Mouse (Mus musculus) embryo, embryonic 11.5 days (tissue): ENCODE results near the gene Pacs2.

Experiments
- DNase-seq: peaks from one replicate; pipeline ENCODE4 v3.0.0-alpha.2; 2012; ENCODE audit warnings: low read depth, low spot score

Pacs2 gene

GRCm38 (mm10) chr12:113012443-113012842, 1.9 kb upstream of the Pacs2 start:
- no peak for DNase-seq

- DNase-seq: no peak
Measured at GRCm38 (mm10) chr12:113013021-113013491, 1.3 kb upstream of the Pacs2 start.

GRCm38 (mm10) chr12:113014561-113015556, 551 bp downstream of the Pacs2 start:
- peak; percentile 19 for DNase-seq

GRCm38 (mm10) chr12:113015956-113016355, 1.6 kb downstream of the Pacs2 start:
- DNase-seq: no peak

GRCm38 (mm10) chr12:113016976-113017375, 2.7 kb downstream of the Pacs2 start:
- DNase-seq: no peak

GRCm38 (mm10) chr12:113017429-113017984, 3.2 kb downstream of the Pacs2 start:
- no peak for DNase-seq

GRCm38 (mm10) chr12:113018763-113019162, 4.5 kb downstream of the Pacs2 start:
- DNase-seq: no peak

- no peak for DNase-seq
Measured at GRCm38 (mm10) chr12:113021488-113021887, 7.2 kb downstream of the Pacs2 start.

GRCm38 (mm10) chr12:113023082-113023481, 8.8 kb downstream of the Pacs2 start:
- DNase-seq: no peak

GRCm38 (mm10) chr12:113026557-113026956, 12.2 kb downstream of the Pacs2 start:
- DNase-seq: no peak

- DNase-seq: no peak
Measured at GRCm38 (mm10) chr12:113027495-113027894, 13.2 kb downstream of the Pacs2 start.

- DNase-seq: no peak
Measured at GRCm38 (mm10) chr12:113028067-113028466, 13.8 kb downstream of the Pacs2 start.

- DNase-seq: no peak
Measured at GRCm38 (mm10) chr12:113028898-113029297, 14.6 kb downstream of the Pacs2 start.

- no peak for DNase-seq
Measured at GRCm38 (mm10) chr12:113030046-113030445, 15.7 kb downstream of the Pacs2 start.

- DNase-seq: no peak
Measured at GRCm38 (mm10) chr12:113030993-113031392, 16.7 kb downstream of the Pacs2 start.

GRCm38 (mm10) chr12:113031441-113031840, 17.1 kb downstream of the Pacs2 start:
- DNase-seq: no peak

- DNase-seq: no peak
Measured at GRCm38 (mm10) chr12:113032296-113033250, 18.3 kb downstream of the Pacs2 start.

GRCm38 (mm10) chr12:113035093-113035492, 20.8 kb downstream of the Pacs2 start:
- DNase-seq: no peak

GRCm38 (mm10) chr12:113036996-113037395, 22.7 kb downstream of the Pacs2 start:
- no peak for DNase-seq

- DNase-seq: no peak
Measured at GRCm38 (mm10) chr12:113038414-113038813, 24.1 kb downstream of the Pacs2 start.
